Mouse (Mus musculus) right cerebral cortex, postnatal 4 days (tissue): ENCODE data around the gene Cox17.

Experiments used
- DNase-seq: peaks from one replicate; pipeline ENCODE4 v3.0.0-alpha.2; 2022

Cox17 gene

GRCm38 (mm10) chr16:38350361-38350855 lies 3.6 kb downstream of the Cox17 start:
- DNase-seq = no peak

- no peak for DNase-seq
Observed at GRCm38 (mm10) chr16:38350939-38351338, 4.1 kb downstream of the Cox17 start.

- DNase-seq = no peak
Observed at GRCm38 (mm10) chr16:38352031-38352430, 5.2 kb downstream of the Cox17 start.

GRCm38 (mm10) chr16:38352851-38353250 lies 6.1 kb downstream of the Cox17 start:
- no peak for DNase-seq

GRCm38 (mm10) chr16:38353642-38354041 lies 6.9 kb downstream of the Cox17 start:
- DNase-seq = no peak

- DNase-seq = no peak
Observed at GRCm38 (mm10) chr16:38354185-38354913, 7.6 kb downstream of the Cox17 start.

GRCm38 (mm10) chr16:38358256-38358812 lies 11.5 kb downstream of the Cox17 start:
- no peak for DNase-seq

GRCm38 (mm10) chr16:38359241-38359640 lies 12.4 kb downstream of the Cox17 start:
- DNase-seq = no peak

- DNase-seq = no peak
Observed at GRCm38 (mm10) chr16:38359857-38360256, 13.1 kb downstream of the Cox17 start.

- DNase-seq = no peak
Observed at GRCm38 (mm10) chr16:38360317-38360716, 13.5 kb downstream of the Cox17 start.

- DNase-seq = no peak
Observed at GRCm38 (mm10) chr16:38361933-38362332, 15.1 kb downstream of the Cox17 start, which contains the start of gene Popdc2. Gene Popdc2, plus strand, starts transcription at chr16:38362209.

- no peak for DNase-seq
Observed at GRCm38 (mm10) chr16:38362493-38363255, 15.9 kb downstream of the Cox17 start.

GRCm38 (mm10) chr16:38363256-38363595 lies 16.4 kb downstream of the Cox17 start:
- DNase-seq = no peak

GRCm38 (mm10) chr16:38363657-38364056 lies 16.9 kb downstream of the Cox17 start:
- DNase-seq = no peak

- DNase-seq = no peak
Observed at GRCm38 (mm10) chr16:38365390-38365789, 18.6 kb downstream of the Cox17 start.

- no peak for DNase-seq
Observed at GRCm38 (mm10) chr16:38366231-38366630, 19.4 kb downstream of the Cox17 start.

GRCm38 (mm10) chr16:38368336-38368735 lies 21.5 kb downstream of the Cox17 start:
- DNase-seq = no peak

- no peak for DNase-seq
Observed at GRCm38 (mm10) chr16:38369000-38369399, 22.2 kb downstream of the Cox17 start.

- DNase-seq = no peak
Observed at GRCm38 (mm10) chr16:38369431-38369830, 22.6 kb downstream of the Cox17 start.

- DNase-seq = no peak
Observed at GRCm38 (mm10) chr16:38369992-38370484, 23.2 kb downstream of the Cox17 start.

- no peak for DNase-seq
Observed at GRCm38 (mm10) chr16:38370633-38371374, 24.0 kb downstream of the Cox17 start.

GRCm38 (mm10) chr16:38371705-38372296 lies 25.0 kb downstream of the Cox17 start:
- no peak for DNase-seq
